Mouse (Mus musculus) liver, postnatal 0 days (tissue): Measurements from ENCODE around the gene Saxo1. TPM values are rescaled to one million over a fixed set of nuclear protein-coding genes. Genes with fewer than 3 reads are reported as not detected.

Experiments used
- ATAC-seq: fragments of 200-750 bp; cut with Nextera tagmentation; 2 replicates; pipeline ENCODE4 v1.8.0; 2017; ENCODE audit warnings: mild to moderate bottlenecking, moderate library complexity
- DNase-seq: peaks from one replicate; pipeline ENCODE4 v3.0.0-alpha.2; 2016
- H3K27ac ChIP-seq: fragments of 300-500 bp; sonication (generic); 2 replicates; pipeline ENCODE4 v1.5.1; 2014; ENCODE audit warnings: antibody characterized with exemption, moderate library complexity, mild to moderate bottlenecking, low read depth
- H3K27me3 ChIP-seq: fragments of 300-500 bp; sonication (generic); 2 replicates; pipeline ENCODE4 v1.6.1; 2014; ENCODE audit warnings: low read length, control low read depth, mixed read lengths; ENCODE audit not compliant: insufficient read depth
- H3K36me3 ChIP-seq: fragments of 300-500 bp; sonication (generic); replicated peaks from 2 replicates; pipeline ENCODE4 v1.6.1; 2014; ENCODE audit warnings: mild to moderate bottlenecking, control low read depth, low read length, moderate library complexity, mixed read lengths; ENCODE audit not compliant: insufficient read depth
- H3K4me1 ChIP-seq: fragments of 300-500 bp; sonication (generic); 2 replicates; pipeline ENCODE4 v1.6.1; 2014; ENCODE audit warnings: antibody characterized with exemption, mild to moderate bottlenecking, control low read depth; ENCODE audit not compliant: insufficient read depth
- H3K4me2 ChIP-seq: fragments of 300-500 bp; sonication (generic); 2 replicates; pipeline ENCODE4 v1.6.1; 2014; ENCODE audit warnings: low read depth, mild to moderate bottlenecking, low read length, moderate library complexity, mixed read lengths
- H3K4me3 ChIP-seq: fragments of 300-500 bp; sonication (generic); 2 replicates; pipeline ENCODE4 v1.5.1; 2014; ENCODE audit warnings: low read depth, low read length
- H3K9ac ChIP-seq: fragments of 300-500 bp; sonication (generic); replicated peaks from 2 replicates; pipeline ENCODE4 v1.6.1; 2014; ENCODE audit warnings: mild to moderate bottlenecking, moderate library complexity
- H3K9me3 ChIP-seq: fragments of 300-500 bp; sonication (generic); 2 replicates; pipeline ENCODE4 v1.6.1; 2016; ENCODE audit warnings: mild to moderate bottlenecking, control low read depth, low read length, mixed read lengths
- CTCF ChIP-seq: sonication (generic); IDR thresholded peaks from 2 replicates; pipeline ENCODE4 v1.5.1; 2016; ENCODE audit warnings: antibody characterized with exemption, low read depth
- EP300 ChIP-seq: IDR thresholded peaks from 2 replicates; pipeline ENCODE4 v1.6.1; 2016; ENCODE audit warnings: antibody characterized with exemption, low read depth, mild to moderate bottlenecking
- WGBS: fragments of 180-500 bp; shearing (Covaris S2); extraction: QIAGEN DNeasy Blood & Tissue Kit; methylation state at CpG from one replicate; pipeline ENCODE4 v1.1.7; 2014; ENCODE audit not compliant: insufficient replicate concordance; 5-methylcytosine and 5-hydroxymethylcytosine counted together
- polyA plus RNA-seq: library from polyadenylated mRNA; unstranded; fragments of >200 nt; fragmentation: Nextera tagmentation; extraction: Ambion mirVana; gene quantifications from 2 replicates; pipeline ENCODE4 v1.2.1, GENCODE M21; 2015

Saxo1 gene
- polyA plus RNA-seq, 1 experiment from 2014 or later, result not detected

- H3K27ac ChIP-seq, result no peak overlapping the region
- TF ChIP-seq EP300 (no peak), CTCF (no peak)
- no peak overlapping the region for H3K4me2 ChIP-seq
- H3K4me1 ChIP-seq, result no peaks in the 10 kb centered on the region
- no peak for ATAC-seq
- no peak overlapping the region for H3K4me3 ChIP-seq
- no peaks in the 10 kb centered on the region for H3K9me3 ChIP-seq
- H3K27me3 ChIP-seq, result no peaks in the 10 kb centered on the region
- no peak for DNase-seq
- WGBS, result 74% methylated on average over 5 of the region's 5 CpGs
- no peak overlapping the region for H3K9ac ChIP-seq
- H3K36me3 ChIP-seq, result no peaks in the 10 kb centered on the region
Measured at GRCm38 (mm10) chr4:86534091-86534481, 24.0 kb downstream of the Saxo1 start.

DNA sequence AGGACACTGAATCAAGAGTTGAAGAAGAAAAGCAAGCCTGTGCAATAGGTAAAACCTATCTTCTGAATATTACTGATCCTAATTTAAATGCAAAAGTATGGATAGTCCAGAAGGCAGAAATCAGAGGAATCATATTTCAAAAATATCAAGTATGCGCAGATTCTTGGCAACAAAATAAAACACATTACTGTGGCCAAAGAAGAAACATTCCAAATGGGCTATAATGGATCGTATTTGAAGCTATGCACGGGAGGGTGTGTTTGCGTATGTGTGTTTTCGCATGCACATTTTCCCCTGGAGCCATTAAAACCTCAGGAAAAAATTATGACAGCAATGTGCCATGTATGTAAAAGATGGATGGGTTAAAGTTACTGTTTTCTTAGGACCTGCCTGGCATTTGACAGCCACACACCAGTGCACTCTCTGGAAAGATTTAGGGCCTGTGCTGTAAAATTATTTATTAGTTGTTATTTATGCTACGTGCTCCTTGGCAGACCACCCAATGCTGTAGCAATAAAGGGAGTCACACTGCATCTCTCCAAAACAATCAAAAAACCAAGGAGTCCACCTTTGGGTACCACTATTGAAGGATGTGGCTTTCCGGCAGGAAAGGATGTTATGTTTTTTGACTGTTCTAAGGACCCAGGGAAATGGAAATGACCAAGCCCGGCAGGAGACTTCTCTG is 24.6 kb downstream of the Saxo1 start:
- Histone ChIP-seq H3K4me1 (no peaks in the 10 kb centered on the region), H3K4me3 (no peak overlapping the region), H3K9me3 (no peaks in the 10 kb centered on the region), H3K36me3 (no peaks in the 10 kb centered on the region), H3K9ac (no peak overlapping the region), H3K27me3 (no peaks in the 10 kb centered on the region), H3K27ac (no peak overlapping the region), H3K4me2 (no peak overlapping the region)
- ATAC-seq (no peak), DNase-seq (no peak)
- TF ChIP-seq CTCF (no peak), EP300 (no peak)
- WGBS, result 79% methylated on average over 8 of the region's 8 CpGs

- no peaks in the 10 kb centered on the region for H3K9me3 ChIP-seq
- H3K4me2 ChIP-seq, result no peak overlapping the region
- ATAC-seq (no peak), DNase-seq (no peak)
- no peaks in the 10 kb centered on the region for H3K36me3 ChIP-seq
- no peaks in the 10 kb centered on the region for H3K4me1 ChIP-seq
- H3K27me3 ChIP-seq, result no peaks in the 10 kb centered on the region
- 70% methylated on average over 6 of the region's 6 CpGs for WGBS
- no peak overlapping the region for H3K27ac ChIP-seq
- H3K4me3 ChIP-seq, result no peak overlapping the region
- TF ChIP-seq EP300, result no peak
- no peak for TF ChIP-seq CTCF
- H3K9ac ChIP-seq, result no peak overlapping the region
Measured at GRCm38 (mm10) chr4:86529161-86529560, 29.0 kb downstream of the Saxo1 start.

DNA sequence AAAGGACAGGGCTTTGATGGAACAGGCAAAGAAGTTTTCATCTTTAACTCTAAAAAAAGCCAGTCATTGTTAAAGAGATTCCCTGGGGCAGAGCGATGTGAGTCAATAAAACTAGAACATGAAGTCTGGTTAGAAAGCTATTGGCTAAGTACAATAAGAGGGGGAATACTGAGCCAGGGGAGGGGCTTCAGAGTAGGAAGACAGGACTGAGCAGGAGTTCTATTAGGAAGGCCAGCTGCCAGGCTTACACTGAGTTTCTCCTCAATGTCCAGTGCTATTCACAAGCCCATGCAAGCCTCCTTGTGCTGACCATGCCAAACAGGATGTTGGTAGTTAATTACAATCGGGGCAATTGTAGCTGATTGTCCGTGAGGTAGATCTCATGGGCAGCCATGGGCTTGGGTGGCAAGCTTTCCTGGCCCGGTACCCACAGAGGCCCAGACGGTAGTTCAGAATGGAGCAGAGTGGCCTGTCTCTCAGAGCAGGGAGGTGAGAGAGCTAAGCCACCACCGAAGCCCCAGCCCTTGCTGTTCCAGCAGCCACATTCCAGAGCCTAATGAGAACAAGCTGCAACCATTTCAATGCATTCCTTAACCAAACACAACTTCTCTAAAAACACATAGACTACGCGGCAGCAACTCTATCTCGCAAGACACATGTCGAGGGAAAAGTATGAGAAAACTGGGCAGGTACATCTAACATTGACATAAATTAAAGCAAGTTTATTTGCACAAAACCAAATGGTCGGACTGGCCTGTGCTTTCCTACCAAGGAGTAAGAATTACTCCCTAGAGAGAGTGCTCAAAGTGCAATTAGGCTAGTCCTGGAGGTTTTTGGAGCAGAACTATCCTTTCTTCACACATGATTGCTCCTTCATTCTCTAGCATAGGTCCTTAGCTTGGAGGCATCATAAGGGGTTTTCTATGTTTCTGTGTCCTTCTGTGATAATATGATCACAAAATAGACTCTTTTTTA is 30.7 kb downstream of the Saxo1 start:
- no peaks in the 10 kb centered on the region for H3K36me3 ChIP-seq
- no peaks in the 10 kb centered on the region for H3K27me3 ChIP-seq
- WGBS, result 78% methylated on average over 11 of the region's 11 CpGs
- no peak for TF ChIP-seq CTCF
- TF ChIP-seq EP300, result no peak
- H3K4me3 ChIP-seq, result no peak overlapping the region
- ATAC-seq (no peak), DNase-seq (no peak)
- H3K4me1 ChIP-seq, result no peaks in the 10 kb centered on the region
- H3K9ac ChIP-seq, result no peak overlapping the region
- H3K9me3 ChIP-seq, result no peaks in the 10 kb centered on the region
- no peak overlapping the region for H3K27ac ChIP-seq
- H3K4me2 ChIP-seq, result no peak overlapping the region

GRCm38 (mm10) chr4:86524483-86524882 is 33.6 kb downstream of the Saxo1 start:
- 85% methylated on average over 1 of the region's 1 CpGs for WGBS
- no peak overlapping the region for H3K4me2 ChIP-seq
- ATAC-seq (no peak), DNase-seq (no peak)
- H3K4me1 ChIP-seq, result no peaks in the 10 kb centered on the region
- H3K9ac ChIP-seq, result no peak overlapping the region
- no peaks in the 10 kb centered on the region for H3K36me3 ChIP-seq
- no peaks in the 10 kb centered on the region for H3K27me3 ChIP-seq
- no peak overlapping the region for H3K27ac ChIP-seq
- H3K9me3 ChIP-seq, result no peaks in the 10 kb centered on the region
- TF ChIP-seq EP300, result no peak
- TF ChIP-seq CTCF, result no peak
- no peak overlapping the region for H3K4me3 ChIP-seq

DNA sequence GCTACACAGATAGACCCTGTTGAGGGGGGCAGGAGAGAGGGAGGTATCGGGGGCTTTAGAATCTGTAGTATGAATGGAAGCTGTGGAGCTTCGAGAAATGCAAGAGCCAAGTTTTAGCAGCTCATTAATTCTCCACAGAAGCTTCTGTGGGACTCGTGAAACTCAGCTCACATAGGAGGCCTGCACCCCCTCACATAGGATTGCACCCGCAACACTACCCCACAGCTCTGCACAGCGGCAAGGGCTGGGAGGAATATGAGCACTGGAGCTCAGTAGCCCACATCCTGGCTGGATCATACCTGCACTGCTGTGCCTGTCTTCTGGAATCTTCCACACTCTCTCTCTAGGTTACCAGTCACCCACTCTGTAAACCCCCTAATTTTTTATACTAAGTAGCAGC is 34.4 kb downstream of the Saxo1 start:
- no peaks in the 10 kb centered on the region for H3K9me3 ChIP-seq
- ATAC-seq, result no peak
- H3K4me3 ChIP-seq, result no peak overlapping the region
- H3K36me3 ChIP-seq, result no peaks in the 10 kb centered on the region
- TF ChIP-seq CTCF (no peak), EP300 (no peak)
- H3K27me3 ChIP-seq, result no peaks in the 10 kb centered on the region
- H3K9ac ChIP-seq, result no peak overlapping the region
- DNase-seq, result no peak
- 76% methylated on average over 5 of the region's 5 CpGs for WGBS
- no peak overlapping the region for H3K27ac ChIP-seq
- no peak overlapping the region for H3K4me2 ChIP-seq
- no peaks in the 10 kb centered on the region for H3K4me1 ChIP-seq
